10 mouse cellular contexts compared by ENCODE assay signal in the genomic region with DNA sequence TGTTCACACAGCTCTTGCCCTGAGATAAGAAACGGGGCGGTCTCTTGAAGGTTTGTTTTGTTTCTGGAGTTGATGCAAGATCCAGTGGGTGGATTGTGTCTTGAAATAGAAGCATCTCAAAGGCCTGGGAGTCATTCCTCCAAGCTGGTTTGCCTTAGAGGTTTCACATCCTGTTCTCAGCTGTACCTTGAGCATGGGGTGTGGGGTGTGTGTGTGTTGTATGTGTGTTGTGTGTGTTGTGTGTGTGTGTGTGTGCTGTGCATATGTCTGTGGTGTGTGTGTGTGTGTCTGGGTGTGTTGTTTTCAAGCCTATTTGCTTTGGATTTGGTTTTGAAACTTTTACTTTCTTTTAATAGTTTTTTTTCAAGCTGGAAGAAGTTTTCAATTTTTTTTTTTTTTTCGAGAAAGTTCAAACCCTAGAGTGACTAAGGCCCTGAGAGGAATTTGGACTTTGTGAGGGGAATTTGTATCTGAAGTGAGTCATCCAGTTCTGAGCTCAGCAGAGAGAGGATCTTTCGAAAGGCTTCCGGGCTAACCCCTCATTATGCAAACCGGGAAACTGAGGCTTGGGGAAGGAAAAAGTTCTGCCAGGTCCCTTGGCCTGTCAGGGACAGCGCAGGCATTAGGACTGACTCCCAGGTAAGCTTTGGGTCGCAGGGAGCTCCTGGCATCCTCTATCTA. TPM values are rescaled to one million over a fixed set of nuclear protein-coding genes. Genes with fewer than 3 reads are reported as not detected.
DNase-seq lines count a peak whose midpoint lies in the region; ATAC-seq and TF ChIP-seq lines count a peak whose summit lies in the region.
"Had no signal": no experiment of that assay in that cellular context is flagged by ENCODE, and none has a peak within 500 bp of the region (broad histone marks: within the 10 kb centered on the region; RNA-seq: fewer than 3 reads in every experiment).

No protein-coding gene starts in this region.

- 43% methylated on average over 8 of the region's 8 CpGs for WGBS in heart, embryonic 15.5 days
- WGBS in hindbrain, embryonic 11.5 days, result 77% methylated on average over 8 of the region's 8 CpGs

- no peak overlapping the region for H3K9ac ChIP-seq in heart, embryonic 15.5 days
- H3K9ac ChIP-seq in hindbrain, embryonic 11.5 days (ENCODE audit: low read depth, low read length), result no peak overlapping the region

- no peak overlapping the region for H3K4me2 ChIP-seq in heart, embryonic 15.5 days
- H3K4me2 ChIP-seq in hindbrain, embryonic 11.5 days (replicated peaks; ENCODE audit: low read depth, low read length), result no peak overlapping the region

- peaks cover 54% of the 10 kb centered on the region for H3K4me1 ChIP-seq in bone marrow macrophage, adult 2 months (ENCODE audit: control insufficient read depth, insufficient read depth, low read length)
- H3K4me1 ChIP-seq in heart, embryonic 15.5 days (replicated peaks), result peaks cover 31% of the 10 kb centered on the region
- no peaks in the 10 kb centered on the region for H3K4me1 ChIP-seq in hindbrain, embryonic 11.5 days (replicated peaks; ENCODE audit: control insufficient read depth, insufficient read depth, low read length)

- no peak for ATAC-seq in heart, embryonic 15.5 days (replicated peaks; ENCODE audit: insufficient number of reproducible peaks, insufficient read depth, low FRiP score, low read depth)
- ATAC-seq in hindbrain, embryonic 11.5 days (ENCODE audit: low FRiP score), result no peak

- DNase-seq in lung, postnatal 36 days, result peak; percentile 65
- no peak for DNase-seq in lung, postnatal 4 days
- peak; percentile 56 for DNase-seq in naive thymus-derived CD4-positive, alpha-beta T cell, adult 2 months (ENCODE audit: low read depth)
- no peak for DNase-seq in cerebellum, adult 11 months
- DNase-seq in hindbrain, embryonic 11.5 days (ENCODE audit: low spot score), result no peak
- no peak for DNase-seq in left cerebral cortex, postnatal 25 days (ENCODE audit: low spot score in 2 of 2)
- DNase-seq: adrenal gland, adult 8-10 months; gastrocnemius, postnatal 36 days had no signal

- no peaks in the 10 kb centered on the region for H3K36me3 ChIP-seq in heart, embryonic 15.5 days
- no peaks in the 10 kb centered on the region for H3K36me3 ChIP-seq in hindbrain, embryonic 11.5 days (ENCODE audit: control insufficient read depth, insufficient read depth, low read length)

- H3K27ac ChIP-seq in bone marrow macrophage, adult 2 months (ENCODE audit: insufficient read depth, low read depth, low read length), result peak overlapping the region; percentile 70
- peak overlapping the region; percentile 49 for H3K27ac ChIP-seq in heart, embryonic 15.5 days
- H3K27ac ChIP-seq in hindbrain, embryonic 11.5 days (ENCODE audit: low read depth, low read length), result no peak overlapping the region

- H3K9me3 ChIP-seq in heart, embryonic 15.5 days (replicated peaks), result no peaks in the 10 kb centered on the region
- H3K9me3 ChIP-seq in hindbrain, embryonic 11.5 days (ENCODE audit: control insufficient read depth, low read length), result no peaks in the 10 kb centered on the region

- H3K4me3 ChIP-seq in bone marrow macrophage, adult 2 months (ENCODE audit: insufficient read depth, low read length), result peak overlapping the region; percentile 9; the same call in 1 of the 2 replicates
- H3K4me3 ChIP-seq in heart, embryonic 15.5 days, result no peak overlapping the region
- H3K4me3 ChIP-seq in hindbrain, embryonic 11.5 days (ENCODE audit: low read depth, low read length), result no peak overlapping the region

- intact Hi-C loops in left cerebral cortex, postnatal 25 days (cut with DNase I), result no loop called here

- TF ChIP-seq CTCF in bone marrow macrophage, adult 2 months (IDR thresholded peaks at IDR 0.05; ENCODE audit: low read depth, low read length), result no peak

- no peak for TF ChIP-seq POLR2A in bone marrow macrophage, adult 2 months (IDR thresholded peaks at IDR 0.05; ENCODE audit: borderline replicate concordance, low read depth, low read length)

- H3K27me3 ChIP-seq in heart, embryonic 15.5 days, result no peaks in the 10 kb centered on the region
- H3K27me3 ChIP-seq in hindbrain, embryonic 11.5 days (ENCODE audit: control insufficient read depth, insufficient read depth, low read length), result no peaks in the 10 kb centered on the region

RNA-seq across cellular contexts. Expression of a gene that starts 20.0 kb away (rescaled TPM):
- polyA plus RNA-seq in bone marrow macrophage, adult 2 months (2012; ENCODE audit: insufficient read depth, insufficient read length, missing spikeins), result 7.7 and 8.4 TPM in 2 replicates
- polyA plus RNA-seq in heart, embryonic 15.5 days (2015; fragmentation: Nextera tagmentation; extraction: Ambion mirVana), result 261 and 294 TPM in 2 replicates
- 453 and 482 TPM in 2 replicates for polyA plus RNA-seq in hindbrain, embryonic 11.5 days (2014; fragmentation: Nextera tagmentation; extraction: Ambion mirVana)
- 10 to 100 TPM; 37.5 to 39.2 TPM for total RNA-seq in left cerebral cortex, postnatal 25 days (2021)

RNA-seq across cellular contexts. Expression of a gene that starts 48.9 kb away (rescaled TPM):
- polyA plus RNA-seq in bone marrow macrophage, adult 2 months (2012; ENCODE audit: insufficient read depth, insufficient read length, missing spikeins), result 20.0 and 20.8 TPM in 2 replicates
- polyA plus RNA-seq in heart, embryonic 15.5 days (2015; fragmentation: Nextera tagmentation; extraction: Ambion mirVana), result 7.8 and 9.6 TPM in 2 replicates
- 5.5 and 6.2 TPM in 2 replicates for polyA plus RNA-seq in hindbrain, embryonic 11.5 days (2014; fragmentation: Nextera tagmentation; extraction: Ambion mirVana)
- total RNA-seq in left cerebral cortex, postnatal 25 days (2021), result 1 to 10 TPM in 1 of 2 experiments, under 1 TPM in 1; 0.66 to 1.2 TPM

Comparison
In these comparisons a context has a peak if more than half of its experiments do, and no peak if none do; other contexts are left out.
1. DNase-seq: peak in lung, postnatal 36 days (single experiment) and naive thymus-derived CD4-positive, alpha-beta T cell, adult 2 months (single experiment); none in lung, postnatal 4 days (0 of 2), cerebellum, adult 11 months (single experiment), hindbrain, embryonic 11.5 days (single experiment) and left cerebral cortex, postnatal 25 days (0 of 2).
2. RNA of a gene that starts 20.0 kb away (polyA plus RNA-seq): 453 to 482 TPM in hindbrain, embryonic 11.5 days and 261 to 294 TPM in heart, embryonic 15.5 days; 7.7 to 8.4 TPM in bone marrow macrophage, adult 2 months; every median in the first group is over 10 times any median in the second.